ENCODE assay signal across 19 mouse cellular contexts in the genomic region with DNA sequence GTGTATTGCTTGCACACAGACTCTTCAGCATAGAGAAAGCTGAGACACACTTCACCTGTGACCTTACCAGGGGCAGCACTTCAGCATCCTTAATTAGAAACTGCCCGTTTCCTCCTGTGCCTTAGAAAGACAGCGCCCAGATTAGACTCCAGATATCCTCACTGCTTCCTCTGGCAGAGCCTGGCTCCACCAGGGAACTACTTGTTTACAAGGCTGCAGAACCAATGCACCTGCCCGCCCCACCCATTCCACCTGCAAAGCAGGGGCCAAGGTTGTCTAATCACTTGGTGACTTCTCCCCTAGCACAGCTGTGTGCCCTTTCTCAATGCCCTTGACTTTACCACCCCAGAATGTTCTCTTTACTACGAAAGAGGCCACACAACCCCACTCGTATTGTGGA.
A peak's percentile ranks its signal among the peaks of the same experiment; 100 is the strongest.
DNase-seq lines count a peak whose midpoint lies in the region; ATAC-seq and TF ChIP-seq lines count a peak whose summit lies in the region.
"Had no signal": no experiment of that assay in that cellular context is flagged by ENCODE, and none has a peak within 500 bp of the region (broad histone marks: within the 10 kb centered on the region; RNA-seq: fewer than 3 reads in every experiment).

No protein-coding gene starts in this region.

- no peaks in the 10 kb centered on the region for H3K9me3 ChIP-seq in hindbrain, embryonic 13.5 days
- no peaks in the 10 kb centered on the region for H3K9me3 ChIP-seq in hindbrain, embryonic 11.5 days (ENCODE audit: control insufficient read depth, low read length)
- H3K9me3 ChIP-seq: embryonic facial prominence, embryonic 10.5 days; embryonic facial prominence, embryonic 13.5 days; forebrain, embryonic 13.5 days; heart, embryonic 12.5 days; heart, embryonic 15.5 days; hindbrain, embryonic 15.5 days; intestine, embryonic 15.5 days had no signal

- TF ChIP-seq CTCF in left cerebral cortex, adult 2 months (IDR thresholded peaks at IDR 0.05) = no peak
- TF ChIP-seq CTCF in cortical plate, adult 2 months (IDR thresholded peaks at IDR 0.05; ENCODE audit: extremely low read depth, insufficient read depth, low read length) = no peak

- DNase-seq in frontal cortex, postnatal 36 days (ENCODE audit: low spot score in 2 of 2) = no peak
- no peak for DNase-seq in hindbrain, embryonic 11.5 days (ENCODE audit: low spot score)
- DNase-seq in left cerebral cortex, adult 2 months (ENCODE audit: extremely low spot score in 1 of 2, low spot score in 2 of 2) = peak in 1 of 2 experiments; percentile 18
- no peak for DNase-seq in left cerebral cortex, postnatal 10 days (ENCODE audit: extremely low spot score in 1 of 2, low spot score in 2 of 2)
- DNase-seq in gastrocnemius, postnatal 10 days = no peak
- DNase-seq: embryo, embryonic 11 days; gastrocnemius, postnatal 36 days had no signal

- peak overlapping the region; percentile 20; the same call in 1 of the 2 replicates for H3K27ac ChIP-seq in hindbrain, embryonic 13.5 days
- H3K27ac ChIP-seq in hindbrain, embryonic 11.5 days (ENCODE audit: low read depth, low read length) = no peak overlapping the region
- H3K27ac ChIP-seq in left cerebral cortex, adult 2 months = peak overlapping the region; percentile 68
- peak overlapping the region; percentile 53 for H3K27ac ChIP-seq in cortical plate, adult 2 months (ENCODE audit: insufficient read depth, low read length)
- H3K27ac ChIP-seq: embryonic facial prominence, embryonic 10.5 days; embryonic facial prominence, embryonic 13.5 days; forebrain, embryonic 13.5 days; heart, embryonic 15.5 days; intestine, embryonic 15.5 days had no signal

- H3K36me3 ChIP-seq in hindbrain, embryonic 13.5 days = no peaks in the 10 kb centered on the region
- no peaks in the 10 kb centered on the region for H3K36me3 ChIP-seq in hindbrain, embryonic 11.5 days (ENCODE audit: control insufficient read depth, insufficient read depth, low read length)
- H3K36me3 ChIP-seq: embryonic facial prominence, embryonic 10.5 days; embryonic facial prominence, embryonic 13.5 days; heart, embryonic 12.5 days; heart, embryonic 15.5 days; hindbrain, embryonic 15.5 days; intestine, embryonic 15.5 days had no signal

- intact Hi-C loops in left cerebral cortex, adult 2 months (cut with DNase I) = loop anchor here (2.0 to 5.0 kb wide), 4 partner anchors 76 to 513 kb away; no protein-coding TSS in a partner anchor
- intact Hi-C loops in left cerebral cortex, postnatal 10 days (cut with DNase I) = loop anchor here (5.0 kb wide), 1 partner anchor 73 kb away; no protein-coding TSS in a partner anchor

- ATAC-seq in frontal cortex, adult (ENCODE audit: low TSS enrichment) = peak; percentile 9
- no peak for ATAC-seq in hindbrain, embryonic 13.5 days (ENCODE audit: low FRiP score)
- ATAC-seq in hindbrain, embryonic 11.5 days (ENCODE audit: low FRiP score) = no peak
- ATAC-seq: CD4-positive, CD25-positive, alpha-beta regulatory T cell, adult 4 months; forebrain, embryonic 13.5 days; intestine, embryonic 15.5 days had no signal

- no peak overlapping the region for H3K9ac ChIP-seq in hindbrain, embryonic 13.5 days
- H3K9ac ChIP-seq in hindbrain, embryonic 11.5 days (ENCODE audit: low read depth, low read length) = no peak overlapping the region
- H3K9ac ChIP-seq: embryonic facial prominence, embryonic 13.5 days; forebrain, embryonic 13.5 days; heart, embryonic 12.5 days; heart, embryonic 15.5 days; hindbrain, embryonic 15.5 days; intestine, embryonic 15.5 days had no signal

- 88% methylated on average over 5 of the region's 5 CpGs for WGBS in hindbrain, embryonic 13.5 days
- WGBS in hindbrain, embryonic 11.5 days = 88% methylated on average over 5 of the region's 5 CpGs

- TF ChIP-seq POLR2A in cortical plate, adult 2 months (IDR thresholded peaks at IDR 0.05; ENCODE audit: extremely low read depth, insufficient read depth, low read length) = no peak

- H3K4me2 ChIP-seq in hindbrain, embryonic 13.5 days = no peak overlapping the region
- no peak overlapping the region for H3K4me2 ChIP-seq in hindbrain, embryonic 11.5 days (replicated peaks; ENCODE audit: low read depth, low read length)
- H3K4me2 ChIP-seq: embryonic facial prominence, embryonic 13.5 days; forebrain, embryonic 13.5 days; heart, embryonic 12.5 days; heart, embryonic 15.5 days; hindbrain, embryonic 15.5 days; intestine, embryonic 15.5 days had no signal

- H3K4me3 ChIP-seq in hindbrain, embryonic 13.5 days = no peak overlapping the region
- H3K4me3 ChIP-seq in hindbrain, embryonic 11.5 days (ENCODE audit: low read depth, low read length) = no peak overlapping the region
- no peak overlapping the region for H3K4me3 ChIP-seq in left cerebral cortex, adult 2 months
- H3K4me3 ChIP-seq in cortical plate, adult 2 months (ENCODE audit: insufficient read depth, low read length) = no peak overlapping the region
- H3K4me3 ChIP-seq: embryonic facial prominence, embryonic 10.5 days; embryonic facial prominence, embryonic 13.5 days; erythroblast, embryonic 14.5 days; forebrain, embryonic 13.5 days; heart, embryonic 12.5 days; heart, embryonic 15.5 days; hindbrain, embryonic 15.5 days; intestine, embryonic 15.5 days had no signal

- no peaks in the 10 kb centered on the region for H3K27me3 ChIP-seq in hindbrain, embryonic 13.5 days
- H3K27me3 ChIP-seq in hindbrain, embryonic 11.5 days (ENCODE audit: control insufficient read depth, insufficient read depth, low read length) = no peaks in the 10 kb centered on the region
- H3K27me3 ChIP-seq: embryonic facial prominence, embryonic 13.5 days; forebrain, embryonic 13.5 days; heart, embryonic 12.5 days; heart, embryonic 15.5 days; hindbrain, embryonic 15.5 days; intestine, embryonic 15.5 days had no signal

- H3K4me1 ChIP-seq in hindbrain, embryonic 13.5 days (replicated peaks) = peaks cover 27% of the 10 kb centered on the region
- H3K4me1 ChIP-seq in hindbrain, embryonic 11.5 days (replicated peaks; ENCODE audit: control insufficient read depth, insufficient read depth, low read length) = no peaks in the 10 kb centered on the region
- peaks cover 13% of the 10 kb centered on the region; the same call in 1 of the 2 replicates for H3K4me1 ChIP-seq in cortical plate, adult 2 months (ENCODE audit: control insufficient read depth, insufficient read depth, low read length)
